29 mouse cellular contexts compared by ENCODE assay signal in genomic region chr10:36959563-36960110, GRCm38 (mm10). TPM values are rescaled to one million over a fixed set of nuclear protein-coding genes. Genes with fewer than 3 reads are reported as not detected.
A peak's percentile ranks its signal among the peaks of the same experiment; 100 is the strongest.
DNase-seq lines count a peak whose midpoint lies in the region; ATAC-seq and TF ChIP-seq lines count a peak whose summit lies in the region.
"Had no signal": no experiment of that assay in that cellular context is flagged by ENCODE, and none has a peak within 500 bp of the region (broad histone marks: within the 10 kb centered on the region; RNA-seq: fewer than 3 reads in every experiment).

No protein-coding gene starts in this region.

- H3K27ac ChIP-seq in forebrain, embryonic 14.5 days (ENCODE audit: low read depth, low read length) = no peak overlapping the region
- no peak overlapping the region for H3K27ac ChIP-seq in forebrain, embryonic 10.5 days
- H3K27ac ChIP-seq in midbrain, embryonic 12.5 days (replicated peaks) = peak overlapping the region; percentile 46; the same call in 1 of the 2 replicates
- no peak overlapping the region for H3K27ac ChIP-seq in midbrain, embryonic 10.5 days (replicated peaks)
- no peak overlapping the region for H3K27ac ChIP-seq in hindbrain, postnatal 0 days
- H3K27ac ChIP-seq in neural tube, embryonic 14.5 days (ENCODE audit: low read depth, low read length) = no peak overlapping the region
- H3K27ac ChIP-seq: embryonic facial prominence, embryonic 10.5 days; embryonic facial prominence, embryonic 15.5 days; heart, embryonic 13.5 days; kidney, embryonic 15.5 days; layer of hippocampus, adult 2 months; left cerebral cortex, adult 2 months; limb, embryonic 12.5 days; liver, embryonic 12.5 days; neural tube, embryonic 13.5 days had no signal

- WGBS in forebrain, embryonic 14.5 days = 92% methylated on average over 1 of the region's 1 CpGs
- 90% methylated on average over 1 of the region's 1 CpGs for WGBS in forebrain, embryonic 10.5 days
- 76% methylated on average over 1 of the region's 1 CpGs for WGBS in midbrain, embryonic 12.5 days
- WGBS in midbrain, embryonic 10.5 days = 83% methylated on average over 1 of the region's 1 CpGs
- WGBS in hindbrain, postnatal 0 days = 93% methylated on average over 1 of the region's 1 CpGs
- WGBS in neural tube, embryonic 14.5 days = 85% methylated on average over 1 of the region's 1 CpGs

- H3K4me2 ChIP-seq in forebrain, embryonic 14.5 days (ENCODE audit: low read length) = no peak overlapping the region
- no peak overlapping the region for H3K4me2 ChIP-seq in midbrain, embryonic 12.5 days (replicated peaks)
- no peak overlapping the region for H3K4me2 ChIP-seq in hindbrain, postnatal 0 days (ENCODE audit: low read depth, low read length)
- no peak overlapping the region for H3K4me2 ChIP-seq in neural tube, embryonic 14.5 days (ENCODE audit: low read depth, low read length)
- H3K4me2 ChIP-seq: embryonic facial prominence, embryonic 15.5 days; heart, embryonic 13.5 days; kidney, embryonic 15.5 days; limb, embryonic 12.5 days; liver, embryonic 12.5 days; neural tube, embryonic 13.5 days had no signal

- no peak overlapping the region for H3K4me3 ChIP-seq in forebrain, embryonic 14.5 days (ENCODE audit: low read depth, low read length)
- H3K4me3 ChIP-seq in forebrain, embryonic 10.5 days = no peak overlapping the region
- H3K4me3 ChIP-seq in midbrain, embryonic 12.5 days = no peak overlapping the region
- no peak overlapping the region for H3K4me3 ChIP-seq in midbrain, embryonic 10.5 days
- H3K4me3 ChIP-seq in hindbrain, postnatal 0 days (ENCODE audit: low read length) = no peak overlapping the region
- H3K4me3 ChIP-seq in neural tube, embryonic 14.5 days (ENCODE audit: low read depth, low read length) = no peak overlapping the region
- H3K4me3 ChIP-seq: embryonic facial prominence, embryonic 10.5 days; embryonic facial prominence, embryonic 15.5 days; heart, embryonic 13.5 days; kidney, embryonic 15.5 days; layer of hippocampus, adult 2 months; left cerebral cortex, adult 2 months; limb, embryonic 12.5 days; liver, embryonic 12.5 days; neural tube, embryonic 13.5 days had no signal

- ATAC-seq in forebrain, embryonic 14.5 days = 0 out of 2 replicates have a peak, but pooled peaks have one; percentile 23
- ATAC-seq in midbrain, embryonic 12.5 days (ENCODE audit: low FRiP score, low read depth) = peak; percentile 78
- ATAC-seq in hindbrain, postnatal 0 days = peak; percentile 24; the same call in 1 of the 2 replicates
- ATAC-seq in neural tube, embryonic 14.5 days (ENCODE audit: low read depth) = peak; percentile 44; the same call in 1 of the 2 replicates
- ATAC-seq: forebrain, postnatal 0 days; liver, embryonic 12.5 days; liver, postnatal 0 days had no signal

- H3K9me3 ChIP-seq in forebrain, embryonic 14.5 days (replicated peaks; ENCODE audit: control insufficient read depth, low read length) = no peaks in the 10 kb centered on the region
- H3K9me3 ChIP-seq in forebrain, embryonic 10.5 days = no peaks in the 10 kb centered on the region
- no peaks in the 10 kb centered on the region for H3K9me3 ChIP-seq in midbrain, embryonic 12.5 days
- H3K9me3 ChIP-seq in midbrain, embryonic 10.5 days (replicated peaks) = 0 out of 2 replicates have a peak, but pooled peaks cover 4% of the 10 kb centered on the region
- no peaks in the 10 kb centered on the region for H3K9me3 ChIP-seq in hindbrain, postnatal 0 days (ENCODE audit: low read length)
- no peaks in the 10 kb centered on the region for H3K9me3 ChIP-seq in neural tube, embryonic 14.5 days (ENCODE audit: control insufficient read depth, low read length)
- H3K9me3 ChIP-seq: embryonic facial prominence, embryonic 10.5 days; embryonic facial prominence, embryonic 15.5 days; G1E; heart, embryonic 13.5 days; kidney, embryonic 15.5 days; limb, embryonic 12.5 days; liver, embryonic 12.5 days; neural tube, embryonic 13.5 days had no signal

- H3K27me3 ChIP-seq in forebrain, embryonic 14.5 days (replicated peaks; ENCODE audit: control insufficient read depth, insufficient read depth, low read length) = no peaks in the 10 kb centered on the region
- no peaks in the 10 kb centered on the region for H3K27me3 ChIP-seq in forebrain, embryonic 10.5 days (ENCODE audit: poor library complexity, severe bottlenecking)
- H3K27me3 ChIP-seq in midbrain, embryonic 12.5 days = no peaks in the 10 kb centered on the region
- no peaks in the 10 kb centered on the region for H3K27me3 ChIP-seq in midbrain, embryonic 10.5 days (ENCODE audit: low read depth, poor library complexity, severe bottlenecking)
- H3K27me3 ChIP-seq in hindbrain, postnatal 0 days (ENCODE audit: insufficient read depth, low read length) = no peaks in the 10 kb centered on the region
- H3K27me3 ChIP-seq in neural tube, embryonic 14.5 days (ENCODE audit: control insufficient read depth, insufficient read depth, low read length) = no peaks in the 10 kb centered on the region
- H3K27me3 ChIP-seq: embryonic facial prominence, embryonic 15.5 days; heart, embryonic 13.5 days; kidney, embryonic 15.5 days; limb, embryonic 12.5 days; liver, embryonic 12.5 days; neural tube, embryonic 13.5 days had no signal

- DNase-seq in forebrain, embryonic 14.5 days (ENCODE audit: low spot score) = no peak
- no peak for DNase-seq in forebrain, embryonic 10.5 days (ENCODE audit: extremely low spot score, low spot score)
- no peak for DNase-seq in midbrain, embryonic 10.5 days (ENCODE audit: low spot score)
- DNase-seq in hindbrain, postnatal 0 days (ENCODE audit: low spot score) = no peak
- DNase-seq in cerebellum, adult 11-12 months = no peak
- DNase-seq: adrenal gland, adult 8-10 months; cerebellum, adult 18-20 months; cerebellum, postnatal 25 days; forebrain, postnatal 0 days; heart, postnatal 10 days; kidney, adult 18-20 months; kidney, postnatal 25 days; liver, postnatal 0 days; lung, postnatal 36 days; retina, postnatal 1 day; right cerebral cortex, postnatal 14 days; thymus, postnatal 4 days had no signal

- no peaks in the 10 kb centered on the region for H3K36me3 ChIP-seq in forebrain, embryonic 14.5 days (ENCODE audit: control insufficient read depth, insufficient read depth, low read length)
- no peaks in the 10 kb centered on the region for H3K36me3 ChIP-seq in forebrain, embryonic 10.5 days (replicated peaks)
- H3K36me3 ChIP-seq in midbrain, embryonic 12.5 days = no peaks in the 10 kb centered on the region
- H3K36me3 ChIP-seq in midbrain, embryonic 10.5 days = no peaks in the 10 kb centered on the region
- H3K36me3 ChIP-seq in hindbrain, postnatal 0 days (ENCODE audit: insufficient read depth, low read length) = no peaks in the 10 kb centered on the region
- no peaks in the 10 kb centered on the region for H3K36me3 ChIP-seq in neural tube, embryonic 14.5 days (ENCODE audit: control insufficient read depth, insufficient read depth, low read length)
- H3K36me3 ChIP-seq: embryonic facial prominence, embryonic 10.5 days; embryonic facial prominence, embryonic 15.5 days; G1E; heart, embryonic 13.5 days; kidney, embryonic 15.5 days; limb, embryonic 12.5 days; liver, embryonic 12.5 days; neural tube, embryonic 13.5 days had no signal

- TF ChIP-seq CTCF in hindbrain, postnatal 0 days (IDR thresholded peaks at IDR 0.05; ENCODE audit: low read depth) = no peak

- no peaks in the 10 kb centered on the region for H3K4me1 ChIP-seq in forebrain, embryonic 14.5 days (ENCODE audit: control insufficient read depth, insufficient read depth, low read length)
- H3K4me1 ChIP-seq in forebrain, embryonic 10.5 days = no peaks in the 10 kb centered on the region
- H3K4me1 ChIP-seq in midbrain, embryonic 12.5 days = no peaks in the 10 kb centered on the region
- H3K4me1 ChIP-seq in midbrain, embryonic 10.5 days = no peaks in the 10 kb centered on the region
- no peaks in the 10 kb centered on the region for H3K4me1 ChIP-seq in hindbrain, postnatal 0 days (ENCODE audit: insufficient read depth, low read length)
- no peaks in the 10 kb centered on the region for H3K4me1 ChIP-seq in neural tube, embryonic 14.5 days (ENCODE audit: control insufficient read depth, insufficient read depth, low read length)
- H3K4me1 ChIP-seq: embryonic facial prominence, embryonic 10.5 days; embryonic facial prominence, embryonic 15.5 days; heart, embryonic 13.5 days; kidney, embryonic 15.5 days; limb, embryonic 12.5 days; liver, embryonic 12.5 days; neural tube, embryonic 13.5 days had no signal

- H3K9ac ChIP-seq in forebrain, embryonic 14.5 days (ENCODE audit: low read length) = no peak overlapping the region
- H3K9ac ChIP-seq in midbrain, embryonic 12.5 days (replicated peaks) = no peak overlapping the region
- H3K9ac ChIP-seq in hindbrain, postnatal 0 days (replicated peaks; ENCODE audit: low read length) = no peak overlapping the region
- no peak overlapping the region for H3K9ac ChIP-seq in neural tube, embryonic 14.5 days (replicated peaks; ENCODE audit: low read depth, low read length)
- H3K9ac ChIP-seq: embryonic facial prominence, embryonic 15.5 days; forebrain, postnatal 0 days; heart, embryonic 13.5 days; kidney, embryonic 15.5 days; limb, embryonic 12.5 days; liver, embryonic 12.5 days; liver, postnatal 0 days; neural tube, embryonic 13.5 days had no signal

RNA-seq across cellular contexts. Expression of gene Hdac2, which starts 14.7 kb away (rescaled TPM):
- 472 and 499 TPM in 2 replicates for polyA plus RNA-seq in forebrain, embryonic 14.5 days (2014; fragmentation: Nextera tagmentation; extraction: Ambion mirVana)
- 309 and 315 TPM in 2 replicates for polyA plus RNA-seq in forebrain, embryonic 10.5 days (2016; fragmentation: Nextera tagmentation; extraction: Ambion mirVana)
- 420 and 448 TPM in 2 replicates for polyA plus RNA-seq in midbrain, embryonic 12.5 days (2016; fragmentation: Nextera tagmentation; extraction: Ambion mirVana)
- polyA plus RNA-seq in midbrain, embryonic 10.5 days (2016; fragmentation: Nextera tagmentation; extraction: Ambion mirVana) = 311 and 325 TPM in 2 replicates
- total RNA-seq in hindbrain, postnatal 0 days (2014; rRNA removed) = 106 and 113 TPM in 2 replicates
- polyA plus RNA-seq in hindbrain, postnatal 0 days (2015; fragmentation: Nextera tagmentation; extraction: Ambion mirVana) = 201 TPM in 2 replicates
- 412 and 465 TPM in 2 replicates for polyA plus RNA-seq in neural tube, embryonic 14.5 days (2014; fragmentation: Nextera tagmentation; extraction: Ambion mirVana)

Comparison
In these comparisons a context has a peak if more than half of its experiments do, and no peak if none do; other contexts are left out.
1. ATAC-seq: peak in every context shown above with its lines; median percentile 78 in midbrain, embryonic 12.5 days; 44 in neural tube, embryonic 14.5 days; 24 in hindbrain, postnatal 0 days; 23 in forebrain, embryonic 14.5 days.